Mouse (Mus musculus) limb, embryonic 14.5 days (tissue): ENCODE results near the gene Sec62. TPM values are rescaled to one million over a fixed set of nuclear protein-coding genes. Genes with fewer than 3 reads are reported as not detected.

Experiments used
- ATAC-seq: fragments of 200-750 bp; cut with Nextera tagmentation; 2 replicates; pipeline ENCODE4 v1.8.0; 2017; ENCODE audit warnings: low read depth, moderate number of reproducible peaks, moderate TSS enrichment; ENCODE audit not compliant: low FRiP score
- DNase-seq: peaks from one replicate; pipeline ENCODE4 v3.0.0-alpha.2; 2015; ENCODE audit warnings: low spot score
- H3K27ac ChIP-seq: fragments of 300-500 bp; sonication (generic); replicated peaks from 2 replicates; pipeline ENCODE4 v1.5.1; 2014; ENCODE audit warnings: low read depth, mild to moderate bottlenecking, low read length, moderate library complexity, mixed read lengths
- H3K27me3 ChIP-seq: fragments of 300-500 bp; sonication (generic); 2 replicates; pipeline ENCODE4 v1.6.1; 2014; ENCODE audit warnings: low read length, mixed read lengths; ENCODE audit not compliant: control insufficient read depth, insufficient read depth
- H3K36me3 ChIP-seq: fragments of 300-500 bp; sonication (generic); 2 replicates; pipeline ENCODE4 v1.6.1; 2014; ENCODE audit warnings: mild to moderate bottlenecking, low read length, moderate library complexity, mixed read lengths; ENCODE audit not compliant: control insufficient read depth, insufficient read depth
- H3K4me1 ChIP-seq: fragments of 300-500 bp; sonication (generic); 2 replicates; pipeline ENCODE4 v1.6.1; 2014; ENCODE audit warnings: antibody characterized with exemption, low read length, mixed read lengths; ENCODE audit not compliant: control insufficient read depth, insufficient read depth
- H3K4me2 ChIP-seq: fragments of 300-500 bp; sonication (generic); replicated peaks from 2 replicates; pipeline ENCODE4 v1.6.1; 2014; ENCODE audit warnings: low read depth, mild to moderate bottlenecking, low read length, moderate library complexity; ENCODE audit not compliant: severe bottlenecking
- H3K4me3 ChIP-seq: fragments of 300-500 bp; sonication (generic); replicated peaks from 2 replicates; pipeline ENCODE4 v1.5.1; 2014; ENCODE audit warnings: low read length
- H3K9ac ChIP-seq: fragments of 300-500 bp; sonication (generic); 2 replicates; pipeline ENCODE4 v1.6.1; 2014; ENCODE audit warnings: mild to moderate bottlenecking, low read depth, low read length, moderate library complexity; ENCODE audit not compliant: severe bottlenecking
- H3K9me3 ChIP-seq: fragments of 300-500 bp; sonication (generic); 2 replicates; pipeline ENCODE4 v1.6.1; 2016; ENCODE audit warnings: low read length; ENCODE audit not compliant: control insufficient read depth
- POLR2A ChIP-seq: fragments of 200-500 bp; IDR thresholded peaks from 2 replicates; pipeline ENCODE4 v1.8.0; 2012; ENCODE audit warnings: inconsistent platforms, mild to moderate bottlenecking, moderate library complexity, borderline replicate concordance; ENCODE audit not compliant: insufficient read depth, insufficient read length; ENCODE audit errors: extremely low read depth
- WGBS: fragments of 180-500 bp; shearing (Covaris S2); extraction: QIAGEN DNeasy Blood & Tissue Kit; methylation state at CpG from one replicate; pipeline ENCODE4 v1.1.7; 2014; 5-methylcytosine and 5-hydroxymethylcytosine counted together
- polyA plus RNA-seq, 2 experiments: library from polyadenylated mRNA; depleted of rRNA in 1 of 2; stranded (reverse) in 1 of 2; unstranded in 1 of 2; fragments of >200 nt; fragmentation: Nextera tagmentation in 1 of 2; extraction: Ambion mirVana in 1 of 2; gene quantifications; 2 replicates each; pipeline versions ENCODE4 v1.2.1 to v1.2.3; 2012 to 2014

Sec62 gene
- polyA plus RNA-seq, 2 experiments: 53.6 to 103 TPM

- ATAC-seq (no peak), DNase-seq (no peak)
- Histone ChIP-seq H3K36me3 (peaks cover 71% of the 10 kb centered on the region), H3K27me3 (no peaks in the 10 kb centered on the region), H3K9me3 (no peaks in the 10 kb centered on the region), H3K9ac (no peak overlapping the region), H3K4me2 (no peak overlapping the region), H3K27ac (no peak overlapping the region), H3K4me3 (no peak overlapping the region), H3K4me1 (no peaks in the 10 kb centered on the region)
- 86% methylated on average over 3 of the region's 3 CpGs for WGBS
- TF ChIP-seq POLR2A: no peak
Measured at GRCm38 (mm10) chr3:30812881-30813280, 20.2 kb downstream of the Sec62 start.

GRCm38 (mm10) chr3:30818630-30819125 is 26.0 kb downstream of the Sec62 start:
- no peaks in the 10 kb centered on the region for H3K27me3 ChIP-seq
- H3K9me3 ChIP-seq: no peaks in the 10 kb centered on the region
- H3K36me3 ChIP-seq: peaks cover 57% of the 10 kb centered on the region
- TF ChIP-seq POLR2A: no peak
- no peak overlapping the region for H3K4me3 ChIP-seq
- no peaks in the 10 kb centered on the region for H3K4me1 ChIP-seq
- H3K9ac ChIP-seq: no peak overlapping the region
- 97% methylated on average over 16 of the region's 16 CpGs for WGBS
- no peak for DNase-seq
- no peak overlapping the region for H3K4me2 ChIP-seq
- H3K27ac ChIP-seq: no peak overlapping the region
- no peak for ATAC-seq

- no peak for TF ChIP-seq POLR2A
- no peak for DNase-seq
- no peaks in the 10 kb centered on the region for H3K9me3 ChIP-seq
- no peak overlapping the region for H3K4me2 ChIP-seq
- H3K4me1 ChIP-seq: no peaks in the 10 kb centered on the region
- H3K36me3 ChIP-seq: peaks cover 36% of the 10 kb centered on the region
- no peak overlapping the region for H3K9ac ChIP-seq
- H3K27me3 ChIP-seq: no peaks in the 10 kb centered on the region
- no peak overlapping the region for H3K27ac ChIP-seq
- H3K4me3 ChIP-seq: no peak overlapping the region
- no peak for ATAC-seq
- 95% methylated on average over 8 of the region's 8 CpGs for WGBS
Measured at GRCm38 (mm10) chr3:30822163-30822562, 29.5 kb downstream of the Sec62 start.

GRCm38 (mm10) chr3:30826069-30826468 is 33.4 kb downstream of the Sec62 start:
- H3K4me1 ChIP-seq: no peaks in the 10 kb centered on the region
- H3K27ac ChIP-seq: no peak overlapping the region
- no peak for TF ChIP-seq POLR2A
- no peak for DNase-seq
- H3K4me2 ChIP-seq: no peak overlapping the region
- H3K9ac ChIP-seq: no peak overlapping the region
- ATAC-seq: no peak
- WGBS: 89% methylated on average over 5 of the region's 5 CpGs
- peaks cover 5% of the 10 kb centered on the region for H3K36me3 ChIP-seq
- H3K9me3 ChIP-seq: no peaks in the 10 kb centered on the region
- no peak overlapping the region for H3K4me3 ChIP-seq
- H3K27me3 ChIP-seq: no peaks in the 10 kb centered on the region

GRCm38 (mm10) chr3:30831848-30832606 is 39.4 kb downstream of the Sec62 start:
- no peaks in the 10 kb centered on the region for H3K9me3 ChIP-seq
- no peak overlapping the region for H3K9ac ChIP-seq
- WGBS: 78% methylated on average over 15 of the region's 15 CpGs

More at GRCm38 (mm10) chr3:30831848-30832606, 39.4 kb downstream of the Sec62 start:
- TF ChIP-seq POLR2A: no peak
- H3K4me1 ChIP-seq: no peaks in the 10 kb centered on the region
- no peak overlapping the region for H3K4me2 ChIP-seq
- no peaks in the 10 kb centered on the region for H3K36me3 ChIP-seq
- no peaks in the 10 kb centered on the region for H3K27me3 ChIP-seq
- no peak overlapping the region for H3K27ac ChIP-seq
- DNase-seq (no peak), ATAC-seq (no peak)
- H3K4me3 ChIP-seq: no peak overlapping the region
